Mouse (Mus musculus): ENCODE data around the gene C1ql1.
A peak's percentile ranks its signal among the peaks of the same experiment; 100 is the strongest.

Gene C1ql1

GRCm38 (mm10) chr11:102958431-102958830 lies 11.9 kb upstream of the C1ql1 start:
- DNase-seq (ENCODE audit: low spot score), result no peak

- DNase-seq (ENCODE audit: low spot score), result no peak
Observed at GRCm38 (mm10) chr11:102957692-102958091, 11.2 kb upstream of the C1ql1 start.

- DNase-seq (ENCODE audit: low spot score), result no peak
Observed at GRCm38 (mm10) chr11:102956962-102957614, 10.6 kb upstream of the C1ql1 start.

GRCm38 (mm10) chr11:102952922-102953321 lies 6.4 kb upstream of the C1ql1 start:
- no peak for DNase-seq (ENCODE audit: low spot score)

GRCm38 (mm10) chr11:102948043-102948961 lies 1.8 kb upstream of the C1ql1 start:
- peak; percentile 68 for DNase-seq (ENCODE audit: low spot score)

GRCm38 (mm10) chr11:102946992-102947343 lies 480 bp upstream of the C1ql1 start:
- no peak for DNase-seq (ENCODE audit: low spot score)

GRCm38 (mm10) chr11:102945306-102946264 lies 903 bp downstream of the C1ql1 start:
- peak; percentile 42 for DNase-seq (ENCODE audit: low spot score)

- DNase-seq (ENCODE audit: low spot score), result no peak
Observed at GRCm38 (mm10) chr11:102941236-102941635, 5.3 kb downstream of the C1ql1 start.

- DNase-seq (ENCODE audit: low spot score), result no peak
Observed at GRCm38 (mm10) chr11:102939024-102939675, 7.3 kb downstream of the C1ql1 start.

- DNase-seq (ENCODE audit: low spot score), result no peak
Observed at GRCm38 (mm10) chr11:102937529-102938182, 8.8 kb downstream of the C1ql1 start.

- no peak for DNase-seq (ENCODE audit: low spot score)
Observed at GRCm38 (mm10) chr11:102936272-102936671, 10.2 kb downstream of the C1ql1 start.

GRCm38 (mm10) chr11:102930672-102931071 lies 15.8 kb downstream of the C1ql1 start:
- DNase-seq (ENCODE audit: low spot score), result no peak

- no peak for DNase-seq (ENCODE audit: low spot score)
Observed at GRCm38 (mm10) chr11:102925351-102925717, 21.2 kb downstream of the C1ql1 start.

GRCm38 (mm10) chr11:102924557-102925350 lies 21.7 kb downstream of the C1ql1 start, which contains the start of gene Kif18b:
Gene Kif18b (minus strand): TSS chr11:102925124.
- peak; percentile 99 for DNase-seq (ENCODE audit: low spot score)

- no peak for DNase-seq (ENCODE audit: low spot score)
Observed at GRCm38 (mm10) chr11:102921491-102921890, 25.0 kb downstream of the C1ql1 start.

- no peak for DNase-seq (ENCODE audit: low spot score)
Observed at GRCm38 (mm10) chr11:102918077-102918476, 28.4 kb downstream of the C1ql1 start.

- DNase-seq (ENCODE audit: low spot score), result no peak
Observed at GRCm38 (mm10) chr11:102915380-102915779, 31.1 kb downstream of the C1ql1 start.

- DNase-seq (ENCODE audit: low spot score), result no peak
Observed at GRCm38 (mm10) chr11:102911376-102911775, 35.1 kb downstream of the C1ql1 start.

- DNase-seq (ENCODE audit: low spot score), result no peak
Observed at GRCm38 (mm10) chr11:102903654-102904053, 42.8 kb downstream of the C1ql1 start.

- DNase-seq (ENCODE audit: low spot score), result no peak
Observed at GRCm38 (mm10) chr11:102902107-102902506, 44.4 kb downstream of the C1ql1 start.

Data from retina, embryonic 14.5 days (tissue).